Mouse (Mus musculus): Measurements from ENCODE around the gene Fbxo28. TPM values are rescaled to one million over a fixed set of nuclear protein-coding genes. Genes with fewer than 3 reads are reported as not detected.

Fbxo28 gene
- polyA plus RNA-seq, 1 experiment = 16.9 TPM

GRCm38 (mm10) chr1:182380683-182381082 is 39.3 kb upstream of the Fbxo28 start:
- TF ChIP-seq USF1 (IDR thresholded peaks at IDR 0.05; ENCODE audit: low read depth) = no peak
- TF ChIP-seq E2F4 (IDR thresholded peaks at IDR 0.05; ENCODE audit: insufficient read depth) = no peak
- no peak for TF ChIP-seq TCF12 (IDR thresholded peaks at IDR 0.05; ENCODE audit: insufficient read depth, poor library complexity, severe bottlenecking)
- no peak for TF ChIP-seq CEBPB (IDR thresholded peaks at IDR 0.05; ENCODE audit: insufficient read depth, poor library complexity, severe bottlenecking)
- no peak for TF ChIP-seq TCF3 (IDR thresholded peaks at IDR 0.05; ENCODE audit: insufficient read length, low read depth)
- no peak for TF ChIP-seq POLR2A (IDR thresholded peaks at IDR 0.05; ENCODE audit: insufficient read length, low read depth)
- TF ChIP-seq SRF (IDR thresholded peaks at IDR 0.05; ENCODE audit: control insufficient read depth, insufficient read length, low read depth) = no peak
- no peak for TF ChIP-seq MYOG (IDR thresholded peaks at IDR 0.05; ENCODE audit: control insufficient read depth in 1 of 3, insufficient read depth in 1 of 3, insufficient read length in 2 of 3, low read depth in 2 of 3)
- TF ChIP-seq MAX (IDR thresholded peaks at IDR 0.05; ENCODE audit: low read depth) = no peak
- no peak for TF ChIP-seq POLR2AphosphoS2 (IDR thresholded peaks at IDR 0.05; ENCODE audit: insufficient read length, low read depth)
- TF ChIP-seq REST (IDR thresholded peaks at IDR 0.05; ENCODE audit: insufficient read depth, insufficient read length) = no peak
- TF ChIP-seq MYOD1 (IDR thresholded peaks at IDR 0.05; ENCODE audit: control insufficient read depth in 1 of 3, insufficient read length in 2 of 3, low read depth in 2 of 3) = no peak
- no peak overlapping the region for H3K4me3 ChIP-seq
- H3K79me2 ChIP-seq (ENCODE audit: control insufficient read depth, insufficient read depth) = no peaks in the 10 kb centered on the region
- no peak overlapping the region for H3ac ChIP-seq (ENCODE audit: control insufficient read depth, insufficient read length)
- H3K36me3 ChIP-seq (ENCODE audit: control insufficient read depth, insufficient read depth) = no peaks in the 10 kb centered on the region
- no peak overlapping the region for H3K4me2 ChIP-seq (ENCODE audit: low read depth)
- no peaks in the 10 kb centered on the region for H3K27me3 ChIP-seq (ENCODE audit: control insufficient read depth, insufficient read depth, insufficient read length)

DNA sequence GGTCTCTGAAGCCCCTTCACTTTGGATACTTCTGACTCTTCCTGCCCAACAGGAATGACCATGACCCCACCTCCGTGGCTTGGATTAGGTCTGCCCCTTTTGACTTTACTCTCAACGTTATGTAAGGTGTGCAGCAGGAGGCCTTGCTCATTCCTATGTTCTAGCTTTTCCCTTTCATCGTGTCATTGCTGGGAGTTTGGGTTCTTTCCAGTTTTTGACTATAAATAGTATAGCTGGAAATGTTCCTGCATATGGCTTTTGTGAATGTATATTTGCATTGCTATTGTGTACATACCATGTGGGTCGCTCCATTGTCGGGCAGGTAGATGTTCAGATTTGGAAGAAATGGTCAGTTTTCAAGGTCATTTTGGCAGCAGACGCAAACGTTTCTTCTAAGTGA is 37.4 kb upstream of the Fbxo28 start:
- H3K27me3 ChIP-seq (ENCODE audit: control insufficient read depth, insufficient read depth, insufficient read length) = no peaks in the 10 kb centered on the region
- TF ChIP-seq CEBPB (IDR thresholded peaks at IDR 0.05; ENCODE audit: insufficient read depth, poor library complexity, severe bottlenecking) (no peak), MYOG (IDR thresholded peaks at IDR 0.05; ENCODE audit: control insufficient read depth in 1 of 3, insufficient read depth in 1 of 3, insufficient read length in 2 of 3, low read depth in 2 of 3) (no peak), TCF12 (IDR thresholded peaks at IDR 0.05; ENCODE audit: insufficient read depth, poor library complexity, severe bottlenecking) (no peak), POLR2AphosphoS2 (IDR thresholded peaks at IDR 0.05; ENCODE audit: insufficient read length, low read depth) (no peak), E2F4 (IDR thresholded peaks at IDR 0.05; ENCODE audit: insufficient read depth) (no peak)
- no peaks in the 10 kb centered on the region for H3K36me3 ChIP-seq (ENCODE audit: control insufficient read depth, insufficient read depth)

DNA sequence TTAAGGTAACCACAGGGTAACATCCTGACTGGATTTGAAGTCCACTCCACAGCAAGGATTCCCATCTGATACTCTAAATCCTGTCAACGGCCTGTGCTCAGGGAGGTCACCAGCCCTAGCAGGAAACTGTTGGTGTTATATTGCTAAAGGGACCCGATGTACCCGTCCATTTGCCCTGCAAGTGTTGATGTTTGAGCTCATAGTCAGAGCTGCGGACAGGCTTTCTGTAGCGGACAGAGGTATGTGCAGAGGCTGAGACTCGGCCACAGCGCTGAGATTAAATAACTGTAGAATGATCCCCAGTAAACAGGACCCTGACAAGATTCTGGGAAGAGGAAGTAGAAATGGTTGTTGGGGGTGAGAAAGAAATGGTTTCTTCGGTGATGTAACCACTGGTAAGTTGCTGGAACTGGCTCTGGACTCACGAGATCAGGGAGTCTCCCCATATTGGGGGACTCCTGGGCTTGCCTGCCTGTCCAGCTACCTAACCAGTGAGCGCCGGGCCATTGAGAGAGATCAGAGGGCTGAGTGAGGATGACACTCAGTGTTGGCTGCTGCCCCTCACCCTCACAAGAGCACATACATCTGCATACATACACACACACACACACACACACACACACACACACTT is 36.9 kb upstream of the Fbxo28 start:
- TF ChIP-seq SRF (IDR thresholded peaks at IDR 0.05; ENCODE audit: control insufficient read depth, insufficient read length, low read depth) (no peak), TCF12 (IDR thresholded peaks at IDR 0.05; ENCODE audit: insufficient read depth, poor library complexity, severe bottlenecking) (no peak), MYOD1 (IDR thresholded peaks at IDR 0.05; ENCODE audit: control insufficient read depth in 1 of 3, insufficient read length in 2 of 3, low read depth in 2 of 3) (no peak)
- Histone ChIP-seq H3K4me2 (ENCODE audit: low read depth) (no peak overlapping the region), H3K4me3 (no peak overlapping the region), H3K79me2 (ENCODE audit: control insufficient read depth, insufficient read depth) (no peaks in the 10 kb centered on the region), H3K27me3 (ENCODE audit: control insufficient read depth, insufficient read depth, insufficient read length) (no peaks in the 10 kb centered on the region), H3ac (ENCODE audit: control insufficient read depth, insufficient read length) (no peak overlapping the region), H3K36me3 (ENCODE audit: control insufficient read depth, insufficient read depth) (no peaks in the 10 kb centered on the region)

More for the DNA sequence above, 37.4 kb upstream of the Fbxo28 start:
- Histone ChIP-seq H3ac (ENCODE audit: control insufficient read depth, insufficient read length) (no peak overlapping the region), H3K79me2 (ENCODE audit: control insufficient read depth, insufficient read depth) (no peaks in the 10 kb centered on the region), H3K4me2 (ENCODE audit: low read depth) (no peak overlapping the region), H3K4me3 (no peak overlapping the region)

DNA sequence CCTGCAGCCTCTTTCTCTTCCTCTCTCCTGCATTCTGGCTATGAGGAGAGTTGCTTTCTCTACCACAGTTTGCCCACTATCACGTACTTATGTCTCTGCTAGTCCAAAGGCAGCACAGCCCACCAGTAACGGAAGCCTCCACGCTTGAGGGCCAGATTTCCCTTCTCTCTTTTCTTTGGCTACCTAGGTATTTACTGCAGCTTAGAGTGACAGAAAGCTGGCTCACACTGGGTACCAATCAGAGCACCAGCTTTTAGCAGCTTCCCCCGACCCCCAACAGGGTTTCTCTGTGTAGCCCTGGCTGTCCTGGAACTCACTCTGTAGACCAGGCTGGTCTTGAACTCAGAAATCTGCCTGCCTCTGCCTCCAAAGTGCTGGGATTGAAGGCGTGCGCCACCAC is 36.1 kb upstream of the Fbxo28 start:
- H3K27me3 ChIP-seq (ENCODE audit: control insufficient read depth, insufficient read depth, insufficient read length) = no peaks in the 10 kb centered on the region
- H3K36me3 ChIP-seq (ENCODE audit: control insufficient read depth, insufficient read depth) = no peaks in the 10 kb centered on the region
- no peak overlapping the region for H3K4me3 ChIP-seq
- TF ChIP-seq TCF12 (IDR thresholded peaks at IDR 0.05; ENCODE audit: insufficient read depth, poor library complexity, severe bottlenecking) (no peak), POLR2A (IDR thresholded peaks at IDR 0.05; ENCODE audit: insufficient read length, low read depth) (no peak), MYOG (IDR thresholded peaks at IDR 0.05; ENCODE audit: control insufficient read depth in 1 of 3, insufficient read depth in 1 of 3, insufficient read length in 2 of 3, low read depth in 2 of 3) (no peak), SRF (IDR thresholded peaks at IDR 0.05; ENCODE audit: control insufficient read depth, insufficient read length, low read depth) (no peak), POLR2AphosphoS2 (IDR thresholded peaks at IDR 0.05; ENCODE audit: insufficient read length, low read depth) (no peak), MYOD1 (IDR thresholded peaks at IDR 0.05; ENCODE audit: control insufficient read depth in 1 of 3, insufficient read length in 2 of 3, low read depth in 2 of 3) (no peak), REST (IDR thresholded peaks at IDR 0.05; ENCODE audit: insufficient read depth, insufficient read length) (no peak), MAX (IDR thresholded peaks at IDR 0.05; ENCODE audit: low read depth) (no peak), E2F4 (IDR thresholded peaks at IDR 0.05; ENCODE audit: insufficient read depth) (no peak), TCF3 (IDR thresholded peaks at IDR 0.05; ENCODE audit: insufficient read length, low read depth) (no peak), USF1 (IDR thresholded peaks at IDR 0.05; ENCODE audit: low read depth) (no peak), CEBPB (IDR thresholded peaks at IDR 0.05; ENCODE audit: insufficient read depth, poor library complexity, severe bottlenecking) (no peak)
- H3K4me2 ChIP-seq (ENCODE audit: low read depth) = no peak overlapping the region
- no peaks in the 10 kb centered on the region for H3K79me2 ChIP-seq (ENCODE audit: control insufficient read depth, insufficient read depth)
- H3ac ChIP-seq (ENCODE audit: control insufficient read depth, insufficient read length) = no peak overlapping the region

DNA sequence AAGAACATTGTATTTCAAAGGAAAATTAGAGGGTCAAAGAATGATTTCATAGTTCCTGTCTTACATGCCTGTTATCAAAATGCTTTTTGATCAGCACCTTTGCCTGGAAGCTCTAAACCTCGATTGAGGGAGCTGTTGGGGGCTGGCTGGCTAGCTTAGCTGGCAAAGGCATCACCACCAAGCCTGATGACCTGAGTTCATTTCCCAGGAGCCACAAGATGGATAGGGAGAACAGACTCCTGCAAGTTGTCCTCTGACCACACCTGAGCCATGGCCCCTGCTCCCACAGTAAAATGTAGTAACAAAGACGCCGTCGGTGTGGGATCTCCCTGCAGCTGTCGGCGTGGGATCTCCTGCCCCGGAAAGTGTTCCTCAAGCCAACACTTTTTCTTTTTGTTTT is 35.4 kb upstream of the Fbxo28 start:
- no peak overlapping the region for H3K4me2 ChIP-seq (ENCODE audit: low read depth)
- H3ac ChIP-seq (ENCODE audit: control insufficient read depth, insufficient read length) = no peak overlapping the region
- TF ChIP-seq POLR2A (IDR thresholded peaks at IDR 0.05; ENCODE audit: insufficient read length, low read depth) (no peak), E2F4 (IDR thresholded peaks at IDR 0.05; ENCODE audit: insufficient read depth) (no peak), SRF (IDR thresholded peaks at IDR 0.05; ENCODE audit: control insufficient read depth, insufficient read length, low read depth) (no peak), REST (IDR thresholded peaks at IDR 0.05; ENCODE audit: insufficient read depth, insufficient read length) (no peak), MAX (IDR thresholded peaks at IDR 0.05; ENCODE audit: low read depth) (no peak), CEBPB (IDR thresholded peaks at IDR 0.05; ENCODE audit: insufficient read depth, poor library complexity, severe bottlenecking) (no peak), USF1 (IDR thresholded peaks at IDR 0.05; ENCODE audit: low read depth) (no peak), MYOD1 (IDR thresholded peaks at IDR 0.05; ENCODE audit: control insufficient read depth in 1 of 3, insufficient read length in 2 of 3, low read depth in 2 of 3) (no peak), MYOG (IDR thresholded peaks at IDR 0.05; ENCODE audit: control insufficient read depth in 1 of 3, insufficient read depth in 1 of 3, insufficient read length in 2 of 3, low read depth in 2 of 3) (no peak), POLR2AphosphoS2 (IDR thresholded peaks at IDR 0.05; ENCODE audit: insufficient read length, low read depth) (no peak), TCF3 (IDR thresholded peaks at IDR 0.05; ENCODE audit: insufficient read length, low read depth) (no peak), TCF12 (IDR thresholded peaks at IDR 0.05; ENCODE audit: insufficient read depth, poor library complexity, severe bottlenecking) (no peak)
- no peaks in the 10 kb centered on the region for H3K27me3 ChIP-seq (ENCODE audit: control insufficient read depth, insufficient read depth, insufficient read length)
- no peaks in the 10 kb centered on the region for H3K36me3 ChIP-seq (ENCODE audit: control insufficient read depth, insufficient read depth)
- H3K79me2 ChIP-seq (ENCODE audit: control insufficient read depth, insufficient read depth) = no peaks in the 10 kb centered on the region
- no peak overlapping the region for H3K4me3 ChIP-seq

Data from myocyte (in vitro differentiated cells).